Mouse (Mus musculus) CH12.LX (cell line): ENCODE measurements around the gene 4933428G20Rik. TPM values are rescaled to one million over a fixed set of nuclear protein-coding genes. Genes with fewer than 3 reads are reported as not detected.

Source experiments
- DNase-seq: peaks from one replicate; pipeline ENCODE4 v3.0.0-alpha.2; 2013; ENCODE audit errors: extremely low read depth
- H3K27ac ChIP-seq: 2 replicates; pipeline ENCODE4 v1.5.1; 2012; ENCODE audit warnings: low read depth, mild to moderate bottlenecking, control low read depth, moderate library complexity; ENCODE audit not compliant: insufficient read depth
- H3K27me3 ChIP-seq: replicated peaks from 2 replicates; pipeline ENCODE3; 2012; ENCODE audit warnings: inconsistent platforms
- H3K36me3 ChIP-seq, 2 experiments: replicated peaks in 1 of 2; 2 replicates each; pipeline versions ENCODE3 to v1.6.1; 2012; ENCODE audit warnings: inconsistent platforms in 1 of 2, low read length in 1 of 2, mild to moderate bottlenecking in 1 of 2, mixed read lengths in 1 of 2, moderate library complexity in 1 of 2; ENCODE audit not compliant: control insufficient read depth in 1 of 2, insufficient read depth in 1 of 2
- H3K4me1 ChIP-seq, 2 experiments: 2 replicates each; pipeline ENCODE4 v1.6.1; 2012; ENCODE audit warnings: inconsistent platforms in 1 of 2, moderate library complexity in 1 of 2; ENCODE audit not compliant: insufficient read depth in 2 of 2, control insufficient read depth in 1 of 2
- H3K4me2 ChIP-seq: 2 replicates; pipeline ENCODE4 v1.6.1; 2012; ENCODE audit warnings: low read depth, mild to moderate bottlenecking, control low read depth; ENCODE audit not compliant: poor library complexity, insufficient read depth, severe bottlenecking
- H3K4me3 ChIP-seq, 3 experiments: fragments of 150-350 bp in 1 of 3; sonication (generic) in 1 of 3; replicated peaks in 1 of 3; 2 replicates each; pipeline versions ENCODE3 to v1.5.1; 2011 to 2012; ENCODE audit warnings: low read depth in 2 of 3, low read length in 2 of 3, mild to moderate bottlenecking in 2 of 3, moderate library complexity in 2 of 3, control low read depth in 1 of 3, improper control_type of control experiment in 1 of 3, inconsistent platforms in 1 of 3, mixed read lengths in 1 of 3; ENCODE audit not compliant: poor library complexity in 1 of 3
- H3K79me2 ChIP-seq: replicated peaks from 2 replicates; pipeline ENCODE4 v1.6.1; 2012; ENCODE audit warnings: mild to moderate bottlenecking, moderate library complexity; ENCODE audit not compliant: control insufficient read depth, poor library complexity, insufficient read depth, severe bottlenecking; ENCODE audit errors: extremely low read depth
- H3K9ac ChIP-seq: 2 replicates; pipeline ENCODE4 v1.6.1; 2012; ENCODE audit warnings: low read depth, mild to moderate bottlenecking, control low read depth, moderate library complexity; ENCODE audit not compliant: insufficient read depth
- H3K9me3 ChIP-seq: replicated peaks from 2 replicates; pipeline ENCODE3; 2012; ENCODE audit warnings: low read length, inconsistent platforms, mixed read lengths
- CHD1 ChIP-seq: IDR thresholded peaks from 2 replicates; pipeline ENCODE4 v1.6.1; 2012; ENCODE audit warnings: low read depth, low read length, improper control_type of control experiment, inconsistent platforms
- CTCF ChIP-seq, 2 experiments: IDR thresholded peaks in 1 of 2; conservative IDR thresholded peaks in 1 of 2; 2 replicates each; pipeline ENCODE4 v1.5.1; 2011 to 2012; ENCODE audit warnings: low read depth in 2 of 2, low read length in 2 of 2, improper control_type of control experiment in 1 of 2, inconsistent platforms in 1 of 2, mild to moderate bottlenecking in 1 of 2, moderate library complexity in 1 of 2
- EP300 ChIP-seq: IDR thresholded peaks from 2 replicates; pipeline ENCODE4 v1.6.1; 2011; ENCODE audit warnings: low read length, improper control_type of control experiment
- IRF4 ChIP-seq: IDR thresholded peaks from 2 replicates; pipeline ENCODE4 v1.6.1; 2014; ENCODE audit warnings: low read depth, mild to moderate bottlenecking, inconsistent platforms, low read length, improper control_type of control experiment
- JUN ChIP-seq: IDR thresholded peaks from 2 replicates; pipeline ENCODE4 v1.6.1; 2011; ENCODE audit warnings: low read depth, mild to moderate bottlenecking, low read length, improper control_type of control experiment, moderate library complexity; ENCODE audit not compliant: insufficient read depth
- MAFK ChIP-seq: IDR thresholded peaks from 2 replicates; pipeline ENCODE4 v1.6.1; 2011; ENCODE audit warnings: low read length, improper control_type of control experiment; ENCODE audit not compliant: insufficient replicate concordance
- MXI1 ChIP-seq: IDR thresholded peaks from 2 replicates; pipeline ENCODE4 v1.6.1; 2011; ENCODE audit warnings: mild to moderate bottlenecking, low read depth, low read length, improper control_type of control experiment
- NELFE ChIP-seq: IDR thresholded peaks from 2 replicates; pipeline ENCODE4 v1.6.1; 2011; ENCODE audit warnings: low read depth, low read length, improper control_type of control experiment
- NRF1 ChIP-seq: IDR thresholded peaks from 2 replicates; pipeline ENCODE4 v1.6.1; 2014; ENCODE audit warnings: low read depth, mild to moderate bottlenecking, inconsistent platforms, low read length, improper control_type of control experiment, moderate library complexity
- POLR2AphosphoS2 ChIP-seq: IDR thresholded peaks from 2 replicates; pipeline ENCODE4 v1.6.1; 2011; ENCODE audit warnings: low read depth, low read length, improper control_type of control experiment
- SMC3 ChIP-seq: IDR thresholded peaks from 2 replicates; pipeline ENCODE4 v1.6.1; 2011; ENCODE audit warnings: low read depth, low read length, improper control_type of control experiment
- ZC3H11A ChIP-seq: IDR thresholded peaks from 2 replicates; pipeline ENCODE4 v1.6.1; 2012; ENCODE audit warnings: low read depth, mild to moderate bottlenecking, inconsistent platforms, low read length, improper control_type of control experiment
- ZNF384 ChIP-seq: IDR thresholded peaks from 2 replicates; pipeline ENCODE4 v1.6.1; 2012; ENCODE audit warnings: low read depth, low read length, improper control_type of control experiment, inconsistent platforms
- dilution Hi-C: fragments of 300-500 bp; cut with MboI; formaldehyde crosslinking; loops from 2 replicates; pipeline ENCODE4 v1.14.3; 2020; ENCODE audit warnings: low sequenced_read_pairs; ENCODE audit not compliant: extremely low pct_unique_long_range_greater_than_20kb, extremely low pct_ligation_motif_present
- in situ Hi-C: fragments of 300-500 bp; cut with MboI; formaldehyde crosslinking; loops from 3 replicates; pipeline ENCODE4 v1.14.3; 2019; ENCODE audit warnings: low sequenced_read_pairs, low pct_ligation_motif_present, low pct_unique_long_range_greater_than_20kb, mixed read lengths
- polyA plus RNA-seq: library from polyadenylated mRNA; unstranded; fragments of >175 nt; gene quantifications from 2 replicates; pipeline ENCODE4 v1.2.1, GENCODE M21; 2012; ENCODE audit warnings: low read depth; ENCODE audit not compliant: insufficient read length
- total RNA-seq, 2 experiments: library from RNA; depleted of rRNA; stranded (reverse); fragments of 300-350 nt in 1 of 2; fragments of >200 nt in 1 of 2; gene quantifications; 2 replicates each; pipeline ENCODE4 v1.2.3; 2012 to 2014

Gene 4933428G20Rik
- total and polyA plus RNA-seq, 3 experiments = 0.17 to 0.50 TPM; not detected in 1

DNA sequence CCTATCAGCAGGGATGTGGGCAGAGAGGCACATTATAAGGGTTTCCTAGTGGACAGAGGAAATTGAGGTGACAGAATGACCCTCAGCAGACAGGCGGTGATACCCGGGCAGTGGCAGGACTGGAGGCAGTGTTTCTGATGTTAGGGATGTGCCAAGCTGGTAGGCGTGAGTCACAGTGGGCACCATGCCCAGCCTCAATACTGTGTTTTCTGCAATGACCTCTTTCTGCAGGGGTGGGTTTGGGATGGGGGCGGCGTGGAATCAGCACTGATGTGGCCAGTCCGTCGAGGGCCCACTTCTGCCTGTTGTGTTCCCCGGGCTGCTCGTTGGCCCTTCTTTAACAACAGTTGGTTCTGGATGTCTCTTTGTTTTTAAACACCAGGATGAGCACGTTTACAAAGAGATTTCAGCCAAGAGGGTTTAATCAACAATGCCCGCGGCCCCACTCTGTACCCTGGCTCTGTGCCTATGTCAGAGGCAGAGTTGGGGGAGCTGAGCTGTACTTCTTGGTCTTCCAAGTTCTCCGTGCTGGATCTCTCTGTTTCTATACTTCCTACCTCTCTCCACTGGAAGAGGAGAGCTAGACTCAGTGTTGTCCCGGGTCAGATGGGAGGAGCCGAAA lies 59.0 kb downstream of the 4933428G20Rik start:
- TF ChIP-seq EP300 (no peak), ZNF384 (no peak), CTCF (conservative IDR thresholded peaks at IDR 0.05 in 1 of 2, IDR thresholded peaks at IDR 0.05 in 1 of 2; ENCODE audit: low read depth in 2 of 2, low read length in 2 of 2) (no peak), MAFK (no peak), POLR2AphosphoS2 (no peak), JUN (no peak), SMC3 (no peak), CHD1 (no peak), ZC3H11A (no peak), NELFE (no peak), NRF1 (no peak), IRF4 (no peak), MXI1 (no peak)
- H3K36me3 ChIP-seq = peaks cover 3 to 31% of the 10 kb centered on the region in 2 experiments
- H3K27ac ChIP-seq = no peak overlapping the region
- no peaks in the 10 kb centered on the region for H3K79me2 ChIP-seq
- no peak overlapping the region for H3K9ac ChIP-seq
- H3K27me3 ChIP-seq = no peaks in the 10 kb centered on the region
- no peak overlapping the region for H3K4me2 ChIP-seq
- DNase-seq = no peak
- dilution Hi-C loops = no loop called here
- no peaks in the 10 kb centered on the region for H3K9me3 ChIP-seq
- H3K4me3 ChIP-seq = no peak overlapping the region
- H3K4me1 ChIP-seq = peaks cover 20 to 48% of the 10 kb centered on the region in 2 experiments
- in situ Hi-C loops = no loop called here

Other genes with a start within 250 kb of the 4933428G20Rik start
- gene Npepps, start 219.7 kb downstream of the 4933428G20Rik start, total RNA-seq (2012; rRNA removed) = 37.6 and 42.5 TPM in 2 replicates
- 29.8 and 33.8 TPM in 2 replicates for gene Npepps, start 219.7 kb downstream of the 4933428G20Rik start, total RNA-seq (2014; rRNA removed)
- gene Npepps, start 219.7 kb downstream of the 4933428G20Rik start, polyA plus RNA-seq = 50.8 and 56.3 TPM in 2 replicates
- gene Mrpl45, start 184.6 kb downstream of the 4933428G20Rik start, total RNA-seq (2012; rRNA removed) = 101 and 106 TPM in 2 replicates
- gene Mrpl45, start 184.6 kb downstream of the 4933428G20Rik start, total RNA-seq (2014; rRNA removed) = 153 and 158 TPM in 2 replicates
- gene Mrpl45, start 184.6 kb downstream of the 4933428G20Rik start, polyA plus RNA-seq = 123 and 124 TPM in 2 replicates
- gene Gpr179, start 148.3 kb downstream of the 4933428G20Rik start, total RNA-seq (2012; rRNA removed) = 0.04 and 0.08 TPM in 2 replicates
- not detected in 2 replicates for gene Gpr179, start 148.3 kb downstream of the 4933428G20Rik start, total RNA-seq (2014; rRNA removed)
- 0.03 and 0.05 TPM in 2 replicates for gene Gpr179, start 148.3 kb downstream of the 4933428G20Rik start, polyA plus RNA-seq
- 17.0 and 17.4 TPM in 2 replicates for gene Socs7, start 137.8 kb downstream of the 4933428G20Rik start, total RNA-seq (2012; rRNA removed)
- gene Socs7, start 137.8 kb downstream of the 4933428G20Rik start, total RNA-seq (2014; rRNA removed) = 10.2 and 11.9 TPM in 2 replicates
- gene Socs7, start 137.8 kb downstream of the 4933428G20Rik start, polyA plus RNA-seq = 14.2 and 15.1 TPM in 2 replicates
- 2.1 and 4.2 TPM in 2 replicates for gene Arhgap23, start 84.8 kb downstream of the 4933428G20Rik start, total RNA-seq (2012; rRNA removed)
- 0.89 and 1.2 TPM in 2 replicates for gene Arhgap23, start 84.8 kb downstream of the 4933428G20Rik start, total RNA-seq (2014; rRNA removed)
- 4.9 and 5.6 TPM in 2 replicates for gene Arhgap23, start 84.8 kb downstream of the 4933428G20Rik start, polyA plus RNA-seq
- 0.08 TPM in 2 replicates for gene Srcin1, start 75.8 kb upstream of the 4933428G20Rik start, total RNA-seq (2012; rRNA removed)
- gene Srcin1, start 75.8 kb upstream of the 4933428G20Rik start, total RNA-seq (2014; rRNA removed) = not detected in 2 replicates
- 0.09 and 0.12 TPM in 2 replicates for gene Srcin1, start 75.8 kb upstream of the 4933428G20Rik start, polyA plus RNA-seq
- 4.2 and 5.0 TPM in 2 replicates for gene Epop, start 129.4 kb upstream of the 4933428G20Rik start, total RNA-seq (2012; rRNA removed)
- gene Epop, start 129.4 kb upstream of the 4933428G20Rik start, total RNA-seq (2014; rRNA removed) = 1.7 and 2.1 TPM in 2 replicates
- 8.3 and 8.4 TPM in 2 replicates for gene Epop, start 129.4 kb upstream of the 4933428G20Rik start, polyA plus RNA-seq
- gene Mllt6, start 163.1 kb upstream of the 4933428G20Rik start, total RNA-seq (2012; rRNA removed) = 50.7 and 55.6 TPM in 2 replicates
- 24.3 and 25.3 TPM in 2 replicates for gene Mllt6, start 163.1 kb upstream of the 4933428G20Rik start, total RNA-seq (2014; rRNA removed)
- gene Mllt6, start 163.1 kb upstream of the 4933428G20Rik start, polyA plus RNA-seq = 38.3 and 43.0 TPM in 2 replicates
- gene Cisd3, start 185.5 kb upstream of the 4933428G20Rik start, total RNA-seq (2012; rRNA removed) = 141 and 157 TPM in 2 replicates
- 63.8 and 66.1 TPM in 2 replicates for gene Cisd3, start 185.5 kb upstream of the 4933428G20Rik start, total RNA-seq (2014; rRNA removed)
- gene Cisd3, start 185.5 kb upstream of the 4933428G20Rik start, polyA plus RNA-seq = 169 and 221 TPM in 2 replicates
- 5.6 and 7.9 TPM in 2 replicates for gene Pcgf2, start 200.2 kb upstream of the 4933428G20Rik start, total RNA-seq (2012; rRNA removed)
- 0.81 and 0.99 TPM in 2 replicates for gene Pcgf2, start 200.2 kb upstream of the 4933428G20Rik start, total RNA-seq (2014; rRNA removed)
- 16.3 and 19.5 TPM in 2 replicates for gene Pcgf2, start 200.2 kb upstream of the 4933428G20Rik start, polyA plus RNA-seq
- 863 and 969 TPM in 2 replicates for gene Psmb3, start 203.1 kb upstream of the 4933428G20Rik start, total RNA-seq (2012; rRNA removed)
- gene Psmb3, start 203.1 kb upstream of the 4933428G20Rik start, total RNA-seq (2014; rRNA removed) = 1,070 and 1,251 TPM in 2 replicates
- gene Psmb3, start 203.1 kb upstream of the 4933428G20Rik start, polyA plus RNA-seq = 560 and 594 TPM in 2 replicates
- 28.7 and 30.8 TPM in 2 replicates for gene Pip4k2b, start 244.4 kb upstream of the 4933428G20Rik start, total RNA-seq (2012; rRNA removed)
- gene Pip4k2b, start 244.4 kb upstream of the 4933428G20Rik start, total RNA-seq (2014; rRNA removed) = 20.3 and 23.3 TPM in 2 replicates
- gene Pip4k2b, start 244.4 kb upstream of the 4933428G20Rik start, polyA plus RNA-seq = 35.4 and 44.0 TPM in 2 replicates